Mouse (Mus musculus): ENCODE measurements around the gene Kbtbd6. TPM values are rescaled to one million over a fixed set of nuclear protein-coding genes. Genes with fewer than 3 reads are reported as not detected.

The Kbtbd6 gene
- total and polyA plus RNA-seq, 3 experiments, result 0.12 TPM; not detected in 2

DNA sequence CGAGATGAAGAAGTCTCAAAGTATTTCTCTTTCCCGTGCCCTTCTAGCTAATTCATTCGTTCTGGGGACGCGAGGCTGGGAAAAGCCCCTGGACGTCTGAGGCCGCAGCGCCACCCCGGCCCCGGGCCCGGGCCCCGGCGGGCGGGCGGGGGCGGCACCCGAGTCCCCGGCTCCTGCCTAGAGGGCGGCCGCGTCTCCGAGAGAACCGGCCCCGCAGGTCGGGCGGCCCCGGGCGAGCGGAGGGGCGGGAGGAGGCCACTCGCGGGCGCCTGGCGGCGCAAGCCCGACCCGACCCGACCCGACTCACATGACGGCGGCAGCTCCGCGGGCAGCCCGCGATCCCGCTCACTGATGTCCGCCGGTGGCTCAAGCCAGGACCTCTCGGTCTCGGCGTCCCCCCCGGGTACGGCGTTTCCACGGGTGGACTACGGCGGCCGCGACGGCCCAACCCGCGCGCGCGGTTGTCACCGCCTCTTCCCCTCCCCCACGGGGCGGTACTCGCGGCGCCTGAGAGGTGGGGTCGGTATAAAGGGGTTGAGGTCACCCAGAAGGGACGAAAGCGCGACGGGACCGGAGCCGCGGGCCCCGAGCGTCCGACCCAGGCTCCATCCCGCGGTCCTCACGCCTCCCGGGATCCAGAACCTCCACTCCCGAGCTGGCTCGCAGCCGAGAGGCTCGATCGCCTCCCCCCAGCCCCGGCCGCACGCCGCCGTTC, 29.1 kb downstream of the Kbtbd6 start, which contains the start of gene Elf1 (continued):
- TF ChIP-seq RCOR1 (IDR thresholded peaks at IDR 0.05; ENCODE audit: low read depth, low read length), result no peak
- no peak for TF ChIP-seq JUND (IDR thresholded peaks at IDR 0.05; ENCODE audit: low read depth, low read length)
- no peak for TF ChIP-seq TAL1 (IDR thresholded peaks at IDR 0.05; ENCODE audit: low read length)
- no peak for TF ChIP-seq RAD21 (IDR thresholded peaks at IDR 0.05; ENCODE audit: low read depth, low read length)

DNA sequence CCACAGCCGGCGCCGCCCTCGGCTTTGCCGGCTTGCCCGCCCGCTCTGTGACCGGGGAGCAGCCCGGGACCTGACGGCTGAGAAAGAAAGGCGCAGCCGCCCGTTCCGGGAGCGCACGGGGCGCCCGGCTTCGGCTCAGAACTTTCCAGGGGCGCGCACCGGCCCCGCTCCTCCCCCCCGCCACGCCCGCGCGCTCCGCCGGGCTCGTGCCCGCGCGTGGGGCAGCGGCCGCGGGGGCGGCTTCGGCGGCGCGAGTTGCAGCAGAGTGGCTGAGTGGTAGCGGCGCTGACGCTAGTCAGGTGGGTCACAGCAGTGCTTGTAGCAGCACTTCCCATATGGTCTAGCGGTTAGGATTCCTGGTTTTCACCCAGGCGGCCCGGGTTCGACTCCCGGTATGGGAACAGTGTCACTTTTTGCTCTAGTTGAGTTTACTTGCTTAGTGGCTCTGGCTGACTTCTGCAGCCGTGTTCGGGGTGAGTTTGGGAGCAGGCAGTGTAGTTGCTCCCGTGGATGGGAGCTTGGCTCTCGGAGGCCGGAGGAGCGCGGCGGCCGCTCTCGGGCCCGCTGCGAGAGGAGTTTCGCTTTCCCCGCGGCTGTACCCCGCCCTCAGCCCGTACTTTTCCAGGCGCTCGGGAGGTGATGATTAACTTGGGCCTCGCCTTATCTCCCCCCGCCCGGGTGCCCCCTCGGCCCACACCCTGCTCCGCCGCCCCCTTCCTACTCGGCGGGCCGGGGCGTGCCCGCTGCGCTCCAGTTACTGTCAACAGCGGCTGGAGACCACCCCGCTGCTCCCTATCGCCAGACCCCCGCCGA, 29.9 kb downstream of the Kbtbd6 start, which contains the start of gene Wbp4:
Gene Wbp4, minus strand, starts transcription at position 182 of the 813 bp plus-strand sequence.
- Histone ChIP-seq H3K27ac (ENCODE audit: control insufficient read depth, low read depth, low read length) (peak within 1 kb of the TSS; percentile 86), H3K4me1 (ENCODE audit: control insufficient read depth in 1 of 2, insufficient read depth in 2 of 2, low read length in 2 of 2) (peaks cover 0 to 5% of the 10 kb centered on the region in 2 experiments; a peak in 2 of 4 replicates), H3K36me3 (ENCODE audit: control insufficient read depth in 1 of 2, insufficient read depth in 2 of 2, low read length in 2 of 2) (peaks cover 0 to 7% of the 10 kb centered on the region in 2 experiments; a peak in 2 of 4 replicates), H3K9me3 (replicated peaks; ENCODE audit: insufficient read depth, low read length) (no peaks in the 10 kb centered on the region), H3K79me2 (ENCODE audit: control insufficient read depth, insufficient read depth, low read length, poor library complexity) (peaks cover 13% of the 10 kb centered on the region), H3K9ac (ENCODE audit: control insufficient read depth, low read depth, low read length, poor library complexity, severe bottlenecking) (peak within 1 kb of the TSS; percentile 99), H3K4me3 (ENCODE audit: control insufficient read depth in 1 of 2, insufficient read depth in 1 of 2, low read depth in 2 of 2, low read length in 2 of 2) (peak within 1 kb of the TSS; percentile 96 to 99), H3K27me3 (ENCODE audit: control insufficient read depth in 1 of 2, insufficient read depth in 2 of 2, low read length in 2 of 2) (no peaks in the 10 kb centered on the region)
- TF ChIP-seq TCF12 (IDR thresholded peaks at IDR 0.05; ENCODE audit: low read depth, low read length) (peak; percentile 62), TAL1 (IDR thresholded peaks at IDR 0.05; ENCODE audit: low read length) (peak; percentile 50), TBP (IDR thresholded peaks at IDR 0.05; ENCODE audit: low read depth, low read length) (peak; percentile 99), MEF2A (IDR thresholded peaks at IDR 0.05; ENCODE audit: extremely low read depth, insufficient replicate concordance, low read depth, low read length, poor library complexity, severe bottlenecking) (no peak), POLR2A (IDR thresholded peaks at IDR 0.05; ENCODE audit: control insufficient read depth in 1 of 2, insufficient read depth in 1 of 2, low read depth in 1 of 2, low read length in 2 of 2, poor library complexity in 1 of 2) (peak in 1 of 2 experiments; percentile 37; a peak in 2 of 4 replicates), SMC3 (IDR thresholded peaks at IDR 0.05; ENCODE audit: low read depth, low read length) (no peak), E2F4 (IDR thresholded peaks at IDR 0.05; ENCODE audit: borderline replicate concordance, low read depth, low read length) (no peak; the same call in 1 of the 2 replicates), ETS1 (IDR thresholded peaks at IDR 0.05; ENCODE audit: low read depth, low read length) (peak; percentile 65), NELFE (IDR thresholded peaks at IDR 0.05; ENCODE audit: low read depth, low read length) (peak; percentile 24), MAZ (IDR thresholded peaks at IDR 0.05; ENCODE audit: low read depth, low read length) (peak; percentile 52; the same call in 1 of the 2 replicates), JUND (IDR thresholded peaks at IDR 0.05; ENCODE audit: low read depth, low read length) (no peak), CHD1 (IDR thresholded peaks at IDR 0.05; ENCODE audit: low read depth, low read length) (no peak), MXI1 (IDR thresholded peaks at IDR 0.05; ENCODE audit: low read depth, low read length) (no peak), SIN3A (IDR thresholded peaks at IDR 0.05; ENCODE audit: low read length) (peak; percentile 32; the same call in 1 of the 2 replicates), UBTF (IDR thresholded peaks at IDR 0.05; ENCODE audit: borderline replicate concordance, insufficient read depth, low read depth, low read length) (peak; percentile 96), HCFC1 (IDR thresholded peaks at IDR 0.05; ENCODE audit: low read depth, low read length) (peak; percentile 49), ELF1 (IDR thresholded peaks at IDR 0.05; ENCODE audit: low read depth, low read length) (no peak; the same call in 1 of the 2 replicates), EP300 (IDR thresholded peaks at IDR 0.05; ENCODE audit: low read depth in 1 of 2, low read length in 2 of 2) (peak in 1 of 2 experiments; percentile 45; a peak in 3 of 4 replicates), MAX (IDR thresholded peaks at IDR 0.05; ENCODE audit: low read length) (no peak), ZKSCAN1 (IDR thresholded peaks at IDR 0.05; ENCODE audit: low read depth, low read length) (no peak), MAFK (IDR thresholded peaks at IDR 0.05; ENCODE audit: borderline replicate concordance, low read depth, low read length) (peak; percentile 98), BHLHE40 (IDR thresholded peaks at IDR 0.05; ENCODE audit: borderline replicate concordance, low read depth, low read length) (0 out of 2 replicates have a peak, but pooled peaks have one; percentile 6)
- peak; percentile 93 for DNase-seq (ENCODE audit: low read depth, low spot score)

All from MEL (cell line).